Mouse (Mus musculus) cerebellum, adult 2 months (tissue): ENCODE results near the gene Rhbdf2.

Experiments used
- CTCF ChIP-seq: fragments of 200-500 bp; IDR thresholded peaks from 2 replicates; pipeline ENCODE4 v1.5.1; 2011; ENCODE audit warnings: low read depth, mild to moderate bottlenecking, control low read depth, low read length, moderate library complexity, borderline replicate concordance; ENCODE audit not compliant: insufficient read depth
- POLR2A ChIP-seq: fragments of 200-500 bp; IDR thresholded peaks from 2 replicates; pipeline ENCODE4 v1.6.1; 2011; ENCODE audit warnings: low read length, control low read depth, borderline replicate concordance; ENCODE audit not compliant: insufficient read depth

- TF ChIP-seq POLR2A: no peak
- no peak for TF ChIP-seq CTCF
Measured at GRCm38 (mm10) chr11:116659027-116659621, 32.3 kb upstream of the Rhbdf2 start.
